Mouse (Mus musculus): ENCODE measurements around the gene A430078G23Rik. TPM values are rescaled to one million over a fixed set of nuclear protein-coding genes. Genes with fewer than 3 reads are reported as not detected.
A peak's percentile ranks its signal among the peaks of the same experiment; 100 is the strongest.

The A430078G23Rik gene
- total RNA-seq, 4 experiments from 2014 or later = not detected

GRCm38 (mm10) chr8:3348142-3348823, 4.9 kb upstream of the A430078G23Rik start:
- DNase-seq (ENCODE audit: low spot score in 2 of 2) = no peak

- no peak for DNase-seq (ENCODE audit: low spot score in 2 of 2)
Measured at GRCm38 (mm10) chr8:3350747-3351146, 2.5 kb upstream of the A430078G23Rik start.

GRCm38 (mm10) chr8:3352715-3353114, 500 bp upstream of the A430078G23Rik start:
- no peak for DNase-seq (ENCODE audit: low spot score in 2 of 2)

GRCm38 (mm10) chr8:3353811-3354442, 712 bp downstream of the A430078G23Rik start:
- DNase-seq (ENCODE audit: low spot score in 2 of 2) = no peak

- DNase-seq (ENCODE audit: low spot score in 2 of 2) = no peak
Measured at GRCm38 (mm10) chr8:3354443-3354812, 1.2 kb downstream of the A430078G23Rik start.

- DNase-seq (ENCODE audit: low spot score in 2 of 2) = no peak
Measured at GRCm38 (mm10) chr8:3355586-3355985, 2.4 kb downstream of the A430078G23Rik start.

GRCm38 (mm10) chr8:3358060-3358459, 4.8 kb downstream of the A430078G23Rik start:
- peak; percentile 57 to 85 for DNase-seq (ENCODE audit: low spot score in 2 of 2)

GRCm38 (mm10) chr8:3367086-3367485, 13.9 kb downstream of the A430078G23Rik start:
- no peak for DNase-seq (ENCODE audit: low spot score in 2 of 2)

GRCm38 (mm10) chr8:3368091-3368490, 14.9 kb downstream of the A430078G23Rik start:
- DNase-seq (ENCODE audit: low spot score in 2 of 2) = no peak

- DNase-seq (ENCODE audit: low spot score in 2 of 2) = no peak
Measured at GRCm38 (mm10) chr8:3375748-3376147, 22.5 kb downstream of the A430078G23Rik start.

GRCm38 (mm10) chr8:3376641-3377274, 23.5 kb downstream of the A430078G23Rik start:
- DNase-seq (ENCODE audit: low spot score in 2 of 2) = no peak

- DNase-seq (ENCODE audit: low spot score in 2 of 2) = peak in 1 of 2 experiments; percentile 67
Measured at GRCm38 (mm10) chr8:3387286-3387685, 34.1 kb downstream of the A430078G23Rik start.

- no peak for DNase-seq (ENCODE audit: low spot score in 2 of 2)
Measured at GRCm38 (mm10) chr8:3388591-3389338, 35.5 kb downstream of the A430078G23Rik start.

- DNase-seq (ENCODE audit: low spot score in 2 of 2) = no peak
Measured at GRCm38 (mm10) chr8:3389506-3389905, 36.3 kb downstream of the A430078G23Rik start.

GRCm38 (mm10) chr8:3392293-3392692, 39.1 kb downstream of the A430078G23Rik start:
- no peak for DNase-seq (ENCODE audit: low spot score in 2 of 2)

- DNase-seq (ENCODE audit: low spot score in 2 of 2) = peak; percentile 72 to 80
Measured at GRCm38 (mm10) chr8:3392771-3393710, 39.8 kb downstream of the A430078G23Rik start, which contains the start of gene Arhgef18. Gene Arhgef18, plus strand, starts transcription at chr8:3393006.

GRCm38 (mm10) chr8:3394600-3394999, 41.4 kb downstream of the A430078G23Rik start:
- DNase-seq (ENCODE audit: low spot score in 2 of 2) = no peak

GRCm38 (mm10) chr8:3395246-3395645, 42.0 kb downstream of the A430078G23Rik start:
- DNase-seq (ENCODE audit: low spot score in 2 of 2) = no peak

- no peak for DNase-seq (ENCODE audit: low spot score in 2 of 2)
Measured at GRCm38 (mm10) chr8:3397597-3397996, 44.4 kb downstream of the A430078G23Rik start.

- DNase-seq (ENCODE audit: low spot score in 2 of 2) = no peak
Measured at GRCm38 (mm10) chr8:3400509-3400908, 47.3 kb downstream of the A430078G23Rik start.

- no peak for DNase-seq (ENCODE audit: low spot score in 2 of 2)
Measured at GRCm38 (mm10) chr8:3407417-3407816, 54.2 kb downstream of the A430078G23Rik start.
